Mouse (Mus musculus) kidney, postnatal 25 days (tissue): ENCODE measurements at regions not wholly inside any gene's neighbourhood (a gene's known extent, or its start where the extent isn't known, plus 50 kb on each side); places are given as distances from the start of the nearest gene placed in this dataset.

ENCODE experiments used
- DNase-seq, 2 experiments: peaks; one replicate each; pipeline ENCODE4 v3.0.0; 2021; ENCODE audit warnings: mixed read lengths in 2 of 2

GRCm38 (mm10) chr17:64915708-64916107 lies 79.8 kb upstream of the 4930583I09Rik start:
- no peak for DNase-seq

- DNase-seq, result no peak
Observed at GRCm38 (mm10) chr17:64915025-64915424, 79.2 kb upstream of the 4930583I09Rik start.

GRCm38 (mm10) chr17:64914302-64914701 lies 78.4 kb upstream of the 4930583I09Rik start:
- peak; percentile 86 to 87 for DNase-seq

- no peak for DNase-seq
Observed at GRCm38 (mm10) chr17:64908671-64909070, 72.8 kb upstream of the 4930583I09Rik start.

GRCm38 (mm10) chr17:64901721-64902623 lies 66.1 kb upstream of the 4930583I09Rik start:
- DNase-seq, result no peak

- no peak for DNase-seq
Observed at GRCm38 (mm10) chr17:64897473-64897872, 61.6 kb upstream of the 4930583I09Rik start.

GRCm38 (mm10) chr17:64895886-64896285 lies 60.0 kb upstream of the 4930583I09Rik start:
- no peak for DNase-seq

- DNase-seq, result no peak
Observed at GRCm38 (mm10) chr17:64895466-64895865, 59.6 kb upstream of the 4930583I09Rik start.

GRCm38 (mm10) chr17:64893182-64893902 lies 57.5 kb upstream of the 4930583I09Rik start:
- DNase-seq, result no peak
